Mouse (Mus musculus) bone marrow macrophage, adult 2 months (primary cell): ENCODE data around the gene Pdap1.

Experiments used
- CTCF ChIP-seq: IDR thresholded peaks from 2 replicates; pipeline ENCODE4 v1.5.1; 2012; ENCODE audit warnings: low read depth, mild to moderate bottlenecking, low read length, moderate library complexity
- POLR2A ChIP-seq: IDR thresholded peaks from 2 replicates; pipeline ENCODE4 v1.6.1; 2012; ENCODE audit warnings: mild to moderate bottlenecking, low read depth, low read length, borderline replicate concordance

DNA sequence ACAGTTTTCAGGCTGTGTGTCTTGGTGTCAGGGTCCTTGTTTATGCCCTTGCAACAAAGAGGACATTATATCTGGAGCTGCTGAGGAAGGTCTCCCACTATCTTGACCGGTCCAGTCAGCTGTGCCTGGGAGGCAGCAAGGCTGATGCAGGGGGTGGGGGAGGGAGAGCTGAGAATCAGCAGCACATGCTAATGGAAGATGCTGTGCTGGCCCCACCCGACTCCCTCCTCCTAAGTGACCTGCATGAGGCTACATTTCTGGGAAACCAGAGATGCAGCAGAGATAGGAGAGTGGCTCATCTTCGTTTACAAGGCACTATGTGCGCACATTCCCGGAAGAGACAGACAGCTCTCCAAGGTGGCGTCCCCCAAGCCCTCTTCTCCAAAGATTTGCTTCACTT is 29.6 kb downstream of the Pdap1 start:
- TF ChIP-seq POLR2A (no peak), CTCF (no peak)
